Mouse (Mus musculus): ENCODE measurements around the gene Tas2r135.

The Tas2r135 gene

DNA sequence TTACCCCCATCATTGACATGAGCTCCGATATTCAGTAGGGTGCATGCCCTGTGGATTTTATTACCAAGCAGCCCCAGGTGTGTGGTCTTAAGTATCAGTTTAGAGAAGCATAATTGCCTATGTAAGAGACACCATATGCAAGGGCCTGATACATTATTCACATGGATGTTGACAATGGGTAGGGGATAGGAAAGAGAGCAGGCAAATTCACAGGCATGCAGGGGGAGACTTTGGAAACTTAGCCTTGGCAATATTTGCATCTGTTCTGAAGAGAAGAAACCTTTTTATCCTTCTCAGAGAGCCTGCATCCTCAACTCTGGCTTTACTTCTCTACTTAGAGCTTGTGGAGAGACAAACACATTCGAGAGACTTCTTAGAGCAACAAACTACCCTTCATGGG lies at the start of gene Tas2r135:
Gene Tas2r135 (plus strand): TSS at position 301 of the 400 bp plus-strand sequence.
- no peak for DNase-seq (ENCODE audit: low spot score)

DNA sequence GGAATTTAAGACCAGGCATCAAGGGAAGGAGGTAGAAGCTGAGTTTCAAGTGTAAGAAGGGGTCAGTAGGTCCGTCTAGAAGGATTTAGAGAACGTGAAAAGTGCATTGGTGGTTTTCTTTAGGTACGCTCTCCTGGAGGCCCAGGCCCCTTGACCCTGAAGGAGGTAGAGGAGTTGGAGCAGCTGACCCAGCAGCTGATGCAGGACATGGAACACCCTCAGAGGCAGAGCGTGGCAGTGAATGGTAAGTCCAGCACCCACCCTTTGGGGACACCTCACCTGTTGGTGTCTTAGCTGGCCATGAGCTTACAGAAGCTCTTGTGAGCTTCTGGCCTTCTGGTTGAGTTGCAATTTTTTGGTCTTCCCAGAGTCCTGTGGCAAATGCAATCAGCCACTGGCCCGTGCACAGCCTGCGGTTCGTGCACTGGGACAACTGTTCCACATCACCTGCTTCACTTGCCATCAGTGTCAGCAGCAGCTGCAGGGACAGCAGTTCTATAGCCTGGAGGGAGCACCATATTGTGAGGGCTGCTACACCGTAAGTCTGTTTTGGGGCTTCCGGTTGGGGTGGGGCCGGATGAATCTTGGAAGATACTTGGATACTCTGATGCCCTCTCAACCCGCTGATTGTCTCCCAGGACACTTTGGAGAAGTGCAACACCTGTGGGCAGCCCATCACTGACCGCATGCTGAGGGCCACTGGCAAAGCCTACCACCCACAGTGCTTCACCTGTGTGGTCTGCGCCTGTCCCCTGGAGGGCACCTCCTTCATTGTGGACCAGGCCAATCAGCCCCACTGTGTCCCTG lies 49.2 kb upstream of the Tas2r135 start:
- DNase-seq (ENCODE audit: low spot score), result no peak

DNA sequence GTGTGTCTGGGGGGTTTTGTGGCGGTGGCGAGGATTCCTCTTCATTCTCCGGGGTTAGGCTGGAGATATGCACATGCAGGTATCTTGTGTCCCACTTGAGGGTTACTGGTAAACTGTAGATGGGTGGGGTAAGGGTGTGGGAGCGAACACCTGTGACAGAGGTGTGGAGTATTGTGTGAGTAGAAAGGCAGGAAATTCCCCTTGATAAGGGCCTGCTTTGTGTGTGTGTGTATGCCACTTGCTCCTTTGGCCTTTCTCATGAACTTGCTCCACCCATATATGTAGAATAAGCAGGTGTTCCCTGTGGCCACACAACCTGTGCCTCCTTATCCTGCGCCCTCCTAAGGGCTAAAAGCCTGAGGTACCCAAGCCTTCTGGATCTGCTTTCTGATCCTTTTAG lies 48.3 kb upstream of the Tas2r135 start:
- DNase-seq (ENCODE audit: low spot score), result no peak

DNA sequence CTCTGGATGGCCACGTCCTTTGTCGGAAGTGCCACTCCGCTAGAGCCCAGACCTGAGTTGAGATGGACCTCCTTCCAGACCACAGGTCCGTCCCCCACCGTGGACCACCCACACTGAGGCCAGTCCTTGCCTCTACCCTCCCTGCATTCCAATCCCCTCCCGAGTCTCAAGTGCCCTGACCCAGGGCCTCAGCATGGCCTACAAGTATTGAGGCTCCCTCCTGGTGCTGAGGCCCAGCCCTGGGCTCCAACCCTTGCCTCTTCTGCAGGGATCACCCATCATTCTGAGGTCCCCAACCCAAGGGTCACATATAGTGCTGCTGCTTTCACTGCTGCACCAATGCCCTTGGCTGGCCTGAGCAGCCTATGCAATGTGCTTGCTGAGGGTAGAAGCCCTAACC lies 47.3 kb upstream of the Tas2r135 start:
- DNase-seq (ENCODE audit: low spot score), result no peak

DNA sequence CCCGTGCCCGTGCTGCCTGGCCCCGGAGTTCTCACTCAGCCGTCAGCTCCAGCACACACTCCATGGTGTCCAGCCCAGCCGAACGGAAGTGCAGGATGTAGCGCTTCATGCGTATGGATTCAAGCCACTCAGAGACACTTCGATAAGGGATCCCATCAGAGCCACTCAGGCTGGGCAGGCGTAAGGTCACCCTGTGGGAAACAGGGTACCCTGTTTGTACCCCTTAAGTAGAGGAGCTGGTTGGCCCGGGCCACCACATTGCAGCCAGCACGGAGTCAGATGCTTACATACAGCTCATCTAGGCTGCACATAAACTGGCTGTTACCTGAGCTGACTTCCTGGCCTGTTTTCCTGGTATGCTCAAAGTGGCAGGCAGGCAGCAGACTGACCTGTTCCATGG lies 46.3 kb upstream of the Tas2r135 start:
- no peak for DNase-seq (ENCODE audit: low spot score)

DNA sequence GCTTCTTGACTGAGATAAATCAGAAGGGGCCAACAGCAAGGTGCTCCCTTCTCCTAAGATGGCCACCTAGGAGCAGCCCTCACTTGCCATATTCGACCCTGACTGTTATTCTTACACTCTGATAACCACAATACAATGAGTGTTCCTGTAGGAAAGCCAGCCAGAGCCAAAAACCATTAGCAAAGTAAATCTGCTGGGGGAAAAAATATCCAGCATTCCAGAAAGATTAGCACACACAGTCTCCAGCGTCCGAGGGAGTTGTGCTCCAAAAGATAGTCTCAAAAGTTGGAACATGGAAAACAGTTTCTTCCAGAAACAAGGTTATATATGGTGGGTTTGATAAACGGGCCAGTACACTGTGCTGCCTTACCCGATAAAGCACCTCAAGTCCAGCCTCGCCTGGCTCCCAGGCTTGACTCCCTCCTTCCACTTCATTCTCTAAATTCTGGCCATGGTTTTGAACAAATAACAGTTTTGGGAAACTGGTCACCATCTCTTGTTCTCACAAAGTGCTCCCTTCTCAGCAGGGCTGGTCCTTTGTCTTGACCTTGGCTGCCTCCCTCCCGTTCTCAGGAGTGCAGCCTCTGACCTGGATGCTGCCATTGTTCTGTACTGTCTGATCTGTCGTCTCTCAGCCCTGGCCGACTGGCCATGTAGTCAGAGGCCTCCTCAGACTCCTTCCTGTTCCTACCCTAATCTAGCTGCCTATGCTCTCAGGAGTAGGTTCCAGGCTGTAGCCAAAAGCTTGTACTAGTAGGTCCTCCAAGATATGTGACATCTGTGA lies 45.7 kb upstream of the Tas2r135 start:
- no peak for DNase-seq (ENCODE audit: low spot score)

DNA sequence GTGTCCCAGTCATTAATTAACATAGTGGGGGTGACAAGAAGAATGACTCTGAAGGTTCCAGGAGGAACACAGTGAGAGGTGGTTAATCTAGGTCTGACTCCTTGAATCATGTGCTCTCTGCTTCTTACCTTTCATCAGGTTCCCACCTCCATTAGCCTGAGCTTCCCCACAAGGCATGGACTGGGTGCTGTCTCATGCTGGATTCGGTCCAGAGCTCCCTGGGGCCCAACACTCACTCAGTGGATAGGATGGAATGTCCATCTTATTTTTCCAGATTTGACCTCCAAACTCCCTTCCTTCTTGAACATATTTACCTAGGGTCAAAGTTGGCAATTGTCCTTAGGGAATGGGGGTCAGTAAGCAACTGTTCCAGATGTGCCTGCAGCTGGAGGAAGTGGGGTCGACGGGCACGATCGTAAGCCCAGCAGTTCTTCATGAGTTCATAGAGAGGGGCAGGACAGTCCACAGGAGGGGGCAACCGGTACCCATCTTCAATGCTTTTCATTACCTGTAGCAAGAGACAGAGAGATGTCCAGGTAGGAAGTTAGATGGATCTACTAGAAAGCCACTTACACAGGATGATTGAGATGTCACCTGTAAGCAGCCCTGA lies 44.9 kb upstream of the Tas2r135 start:
- DNase-seq (ENCODE audit: low spot score), result no peak

DNA sequence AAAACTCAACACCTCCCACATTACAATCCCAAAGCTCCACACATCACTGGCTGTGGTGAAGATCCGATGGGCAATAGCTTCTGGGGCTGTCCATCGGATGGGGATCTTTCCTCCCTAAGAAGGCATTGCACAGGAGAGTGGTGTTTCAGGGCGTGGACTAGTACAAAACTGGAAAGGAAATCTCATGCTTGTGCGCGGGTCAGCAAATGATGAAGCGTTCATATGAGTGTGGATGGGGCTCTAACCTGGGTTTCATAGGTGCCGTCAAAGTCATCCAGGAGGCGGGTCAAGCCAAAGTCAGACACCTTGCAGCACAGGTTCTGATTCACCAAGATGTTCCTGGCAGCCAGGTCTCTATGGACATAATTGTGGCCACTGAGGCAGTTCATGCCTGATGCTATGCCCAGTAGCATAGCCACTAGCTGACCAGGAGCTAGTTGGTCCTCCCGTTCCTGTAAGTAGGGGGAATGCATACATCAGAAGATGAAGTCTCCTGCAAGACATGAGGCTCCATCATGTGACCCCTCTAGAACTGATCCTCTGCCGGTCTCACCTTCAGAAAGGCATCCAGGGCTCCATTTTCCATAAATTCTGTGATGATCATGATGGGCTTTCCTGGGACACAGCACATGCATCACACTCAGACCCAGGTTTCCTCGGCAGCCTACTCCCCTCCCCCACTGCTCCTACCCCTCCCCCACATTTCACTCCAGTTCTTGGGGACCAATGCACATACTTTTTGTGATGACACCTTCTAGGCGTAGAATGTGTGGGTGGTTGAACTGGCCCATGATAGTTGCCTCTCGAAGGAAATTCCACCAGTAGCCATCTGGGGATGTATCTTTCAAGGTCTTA lies 44.0 kb upstream of the Tas2r135 start:
- DNase-seq (ENCODE audit: low spot score), result no peak

DNA sequence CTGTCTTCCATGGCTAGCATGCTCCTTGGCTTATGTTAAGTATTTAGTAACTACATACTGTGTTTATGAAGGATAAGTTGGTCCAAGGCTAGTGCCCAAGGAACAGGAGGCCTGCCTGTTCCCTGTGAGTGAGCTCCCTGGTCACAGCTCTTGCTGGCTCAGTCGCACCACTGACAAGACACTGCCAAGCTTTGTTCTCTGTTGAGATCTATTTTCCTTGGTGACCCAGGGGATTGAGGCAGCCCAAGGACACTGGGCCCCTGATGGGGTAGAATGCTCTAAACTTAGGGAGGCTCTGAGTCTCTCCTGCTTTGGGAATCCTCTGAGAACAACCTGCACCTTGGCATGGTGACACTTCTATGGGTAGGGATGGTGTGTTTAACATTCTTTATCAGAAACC lies 43.2 kb upstream of the Tas2r135 start:
- no peak for DNase-seq (ENCODE audit: low spot score)

DNA sequence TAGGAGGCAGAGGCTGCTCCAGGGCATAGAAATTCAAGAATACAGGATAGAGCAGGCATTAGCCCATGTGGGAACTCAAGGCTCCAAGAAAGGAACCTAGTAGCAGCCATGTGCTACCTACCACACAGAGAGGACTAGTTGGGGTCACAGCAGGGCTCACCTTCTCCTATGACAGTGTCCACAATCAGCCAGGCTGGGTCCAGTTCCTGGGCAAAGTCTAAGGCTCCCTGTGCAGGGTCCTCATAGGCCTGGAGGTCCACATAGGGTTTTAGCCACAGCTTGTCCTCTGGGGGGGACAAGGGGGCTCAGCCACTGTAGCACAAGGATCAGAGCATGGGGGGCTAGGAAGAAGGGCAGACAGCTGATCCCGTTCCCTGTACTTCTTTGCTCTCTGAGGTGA lies 42.7 kb upstream of the Tas2r135 start:
- DNase-seq (ENCODE audit: low spot score), result no peak

DNA sequence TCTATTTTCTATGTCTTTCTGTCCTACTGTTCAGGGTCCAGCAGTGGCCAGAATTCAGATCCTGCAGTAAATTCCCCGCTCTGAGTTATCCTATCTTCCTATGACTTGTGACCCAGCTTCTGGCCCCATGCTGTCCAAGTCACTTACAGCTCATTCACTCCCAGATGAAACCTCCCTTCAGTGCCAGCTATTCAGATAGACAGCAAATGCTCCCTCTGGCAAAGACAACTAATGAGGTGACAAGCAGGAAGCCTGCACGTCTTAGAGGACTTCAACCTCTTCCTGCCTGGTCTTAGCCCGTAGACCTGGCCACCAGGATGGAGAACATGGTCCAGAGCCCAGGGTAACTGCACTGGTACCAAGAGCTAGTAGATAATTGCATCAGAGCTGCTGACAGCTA lies 42.3 kb upstream of the Tas2r135 start:
- DNase-seq (ENCODE audit: low spot score), result no peak

DNA sequence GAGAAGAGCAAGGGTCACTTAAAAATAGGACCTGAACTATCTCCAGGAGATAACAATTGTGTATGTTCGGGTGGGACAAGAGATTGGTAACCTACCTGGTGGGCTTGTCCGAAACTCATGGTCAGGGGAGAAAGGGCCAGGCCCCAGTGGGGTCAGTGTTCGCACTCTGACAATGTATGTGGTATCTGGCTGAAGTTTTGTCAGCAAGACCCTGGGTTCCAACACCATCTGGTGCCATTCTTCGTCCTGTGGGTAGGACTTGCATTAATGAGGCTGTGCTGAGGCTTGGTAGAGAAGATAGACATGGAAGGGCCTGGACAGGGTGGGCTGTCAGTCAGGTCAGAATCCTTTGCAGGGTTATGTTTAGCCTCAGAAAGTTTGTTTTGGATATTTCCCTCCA lies 41.2 kb upstream of the Tas2r135 start:
- no peak for DNase-seq (ENCODE audit: low spot score)

DNA sequence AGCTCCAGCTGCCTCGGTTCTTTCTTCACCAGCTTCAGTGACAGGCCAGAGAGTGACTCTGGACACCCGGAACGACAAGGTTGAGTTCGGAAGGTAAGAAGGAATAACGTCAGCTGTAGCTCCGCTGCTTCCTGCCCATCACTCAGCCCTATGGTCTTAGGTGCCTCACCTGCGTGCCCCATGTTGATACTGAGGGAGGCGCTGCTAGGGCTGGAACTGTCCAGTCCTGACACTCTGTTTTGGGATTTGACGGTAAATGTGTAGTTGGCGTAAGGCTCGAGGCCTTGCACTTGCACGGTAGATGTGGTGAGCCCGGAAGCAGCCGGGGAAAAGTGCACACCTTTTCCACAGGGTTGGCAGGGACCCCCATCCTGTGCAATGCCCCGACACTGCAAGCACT lies 40.6 kb upstream of the Tas2r135 start:
- DNase-seq (ENCODE audit: low spot score), result no peak

DNA sequence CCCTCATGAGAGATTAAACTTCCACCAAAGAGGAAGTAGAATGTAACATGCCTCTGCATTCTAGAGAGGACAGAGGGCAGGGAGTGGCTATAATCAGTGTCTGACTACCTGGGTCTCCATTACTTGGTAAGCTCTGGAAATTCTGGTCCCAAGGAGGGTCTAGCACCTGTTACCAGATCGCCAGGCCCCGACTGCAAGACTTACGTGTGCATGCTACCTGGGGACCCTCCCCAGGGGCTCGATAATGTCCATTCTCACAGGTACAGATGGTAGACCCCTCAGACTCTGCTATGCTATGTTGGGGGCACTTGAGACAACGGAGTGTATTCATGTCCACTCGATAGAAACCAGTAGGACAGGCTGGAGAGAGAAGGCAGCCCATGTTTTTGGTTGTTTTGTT lies 40.0 kb upstream of the Tas2r135 start:
- DNase-seq (ENCODE audit: low spot score), result no peak

DNA sequence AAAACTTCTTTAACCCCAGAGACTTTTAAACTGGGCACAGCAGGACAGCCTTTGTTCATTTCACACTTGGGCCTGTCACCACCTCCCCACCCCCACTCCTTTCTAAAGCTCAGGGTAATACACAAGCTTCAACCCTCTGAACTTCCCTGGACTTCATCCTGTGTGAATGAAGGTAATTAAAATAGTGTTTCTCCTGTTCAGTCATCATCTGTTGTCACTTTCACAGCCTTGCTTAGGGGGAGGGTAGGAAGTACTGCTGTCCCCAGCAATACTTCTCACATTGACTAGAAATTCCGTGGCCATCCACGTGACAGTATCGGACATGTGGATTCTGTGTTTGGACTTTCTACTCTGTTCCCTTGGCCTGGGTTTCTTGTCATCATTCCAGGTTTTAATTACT lies 35.4 kb upstream of the Tas2r135 start:
- no peak for DNase-seq (ENCODE audit: low spot score)

DNA sequence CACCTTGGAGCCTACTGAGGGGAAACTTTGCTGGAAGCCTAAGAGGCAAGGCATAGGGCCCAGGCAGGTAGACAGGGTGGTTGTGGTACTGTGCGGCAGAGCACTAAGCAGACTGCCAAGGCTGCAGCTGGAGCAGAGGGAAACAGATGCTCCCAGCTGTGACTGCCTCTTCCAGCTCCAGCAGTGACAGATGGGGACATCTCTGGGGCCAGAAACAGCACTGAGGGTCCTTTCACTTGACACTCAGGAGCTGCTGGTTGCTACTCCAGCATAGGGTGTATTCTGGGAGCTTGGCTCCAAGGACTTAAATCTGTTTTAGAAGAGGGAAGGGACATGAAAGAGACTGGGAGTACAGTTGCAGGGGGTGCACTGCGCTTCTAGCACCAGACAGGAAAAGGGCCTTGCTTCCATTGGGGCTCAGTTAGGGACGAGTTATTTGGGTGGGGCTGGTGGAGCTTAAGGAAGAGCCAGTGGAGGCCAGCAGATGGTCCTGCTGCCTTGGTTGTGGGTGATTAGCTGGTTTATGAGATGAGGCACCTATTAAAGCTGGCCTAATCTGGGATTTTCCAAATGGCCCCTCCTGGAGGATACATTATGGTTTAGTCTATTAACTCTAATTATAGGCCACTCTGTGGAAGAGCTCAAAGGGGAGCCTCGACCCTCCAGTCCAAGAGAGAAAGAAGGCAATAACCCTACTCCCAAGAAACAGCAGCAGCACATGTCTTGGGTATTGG lies 34.4 kb upstream of the Tas2r135 start:
- peak; percentile 21 for DNase-seq (ENCODE audit: low spot score)

DNA sequence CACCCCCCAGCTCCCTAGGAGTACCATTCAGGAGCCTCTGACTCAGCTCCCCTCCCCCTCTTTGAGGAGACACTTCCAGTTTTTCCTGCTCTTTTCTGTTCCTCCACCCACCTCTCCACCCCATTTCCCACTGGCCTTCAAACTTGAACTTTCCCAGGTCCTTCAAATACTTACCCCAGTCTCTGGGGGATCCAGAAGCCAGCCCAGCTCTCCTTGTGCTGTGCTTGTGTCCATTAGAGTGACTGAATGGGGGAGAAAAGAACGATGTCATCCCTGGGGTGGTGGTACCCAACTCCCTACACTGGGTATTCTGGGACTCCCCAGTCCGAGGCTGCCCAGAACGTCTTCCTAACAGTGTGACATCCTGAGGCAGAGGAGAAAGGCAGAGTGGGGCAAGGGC lies 33.2 kb upstream of the Tas2r135 start:
- peak; percentile 3 for DNase-seq (ENCODE audit: low spot score)

DNA sequence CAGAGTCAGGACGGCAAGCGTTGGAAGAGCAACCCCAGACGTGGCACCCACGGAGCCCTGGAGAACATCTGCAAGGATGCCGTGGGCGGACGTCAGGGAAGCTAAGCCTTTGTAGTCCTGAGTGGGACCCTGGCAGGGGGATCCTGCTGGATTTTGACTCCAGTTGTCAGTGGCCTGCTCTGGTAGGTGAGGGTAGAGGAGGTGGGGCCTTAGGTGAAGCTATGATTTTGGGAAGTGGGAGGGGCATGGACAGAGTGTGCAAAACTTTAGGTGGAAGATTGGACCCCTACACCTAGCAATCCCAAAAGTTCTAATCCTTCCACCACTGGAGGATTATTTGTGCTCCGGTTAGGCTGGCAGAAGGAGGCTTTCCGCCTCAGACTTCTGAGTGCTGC lies 32.8 kb upstream of the Tas2r135 start:
- DNase-seq (ENCODE audit: low spot score), result no peak

DNA sequence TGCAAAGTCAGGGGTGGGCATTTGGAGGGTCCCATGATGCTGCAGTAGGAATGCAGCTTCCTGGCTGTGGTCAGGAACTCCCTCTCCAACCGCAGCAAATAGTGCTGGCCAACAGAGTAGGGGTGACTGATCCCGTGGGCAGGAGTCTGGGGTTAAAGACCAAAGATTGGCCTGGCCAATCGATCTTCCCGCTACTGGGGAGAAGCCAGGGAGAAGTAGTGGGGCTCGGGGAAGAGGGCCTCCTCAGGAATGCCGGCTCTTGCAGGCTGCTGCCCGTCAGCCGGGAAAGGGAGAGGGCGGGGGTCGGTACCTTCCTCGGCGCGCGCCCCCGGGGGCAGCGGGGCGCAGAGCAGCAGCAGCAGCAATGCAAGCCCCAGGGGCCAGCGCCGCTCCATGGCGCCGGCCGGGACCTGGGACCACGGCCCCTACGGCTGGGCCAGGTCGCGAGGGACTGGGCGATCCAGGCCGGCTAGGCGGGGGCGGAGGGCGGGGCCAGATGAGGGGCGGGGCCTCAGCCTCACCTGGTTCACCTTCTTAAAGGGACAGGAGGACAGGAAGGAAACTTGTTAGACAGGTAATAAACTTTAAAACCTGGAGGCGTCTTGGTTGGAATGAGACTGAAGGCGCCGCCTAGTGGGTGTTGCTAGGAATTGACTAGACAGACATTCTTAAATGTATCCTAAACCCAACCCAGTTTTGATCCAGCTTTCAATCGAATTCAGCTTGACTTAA lies 32.3 kb upstream of the Tas2r135 start, which contains the start of gene Epha1:
Gene Epha1 (minus strand): TSS at position 453 of the 732 bp plus-strand sequence.
- DNase-seq (ENCODE audit: low spot score), result peak; percentile 49

DNA sequence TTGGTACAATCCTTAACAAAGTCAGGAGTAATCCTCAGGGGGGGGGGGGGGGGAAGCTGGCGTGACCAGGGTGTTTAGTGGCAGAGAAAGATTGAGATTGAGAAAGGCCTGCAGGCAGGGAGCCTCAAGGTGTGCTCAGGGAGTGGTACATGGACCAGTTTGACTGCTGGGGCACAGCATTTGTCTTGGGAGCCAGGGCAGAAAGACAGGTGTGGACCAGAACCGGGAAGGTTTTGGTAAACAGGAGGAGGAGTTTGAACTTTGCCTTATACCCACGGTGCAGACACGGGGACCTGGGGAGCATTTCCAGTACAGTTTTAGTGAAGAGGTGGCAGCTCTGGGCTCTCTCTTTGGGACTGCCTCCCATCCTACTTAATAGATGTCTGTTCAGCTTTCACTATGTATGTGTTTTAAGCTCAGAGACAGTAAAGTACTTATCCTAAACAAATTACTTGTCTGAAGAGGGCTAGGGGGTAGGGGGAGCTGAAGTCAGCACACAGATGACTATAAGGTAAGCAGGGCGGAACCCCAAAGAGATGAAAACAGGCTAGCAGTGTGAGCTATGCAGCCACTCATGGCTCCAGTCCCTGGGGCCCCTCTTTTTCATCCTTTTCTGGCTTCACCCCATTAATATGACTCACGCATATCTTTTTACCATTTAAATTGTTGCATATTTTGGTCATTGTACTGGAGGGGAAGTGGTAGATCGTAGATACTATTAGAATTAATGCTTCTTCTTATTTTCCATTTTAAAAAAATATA lies 31.4 kb upstream of the Tas2r135 start:
- DNase-seq (ENCODE audit: low spot score), result no peak

Measured in layer of hippocampus, adult 11-12 months (tissue).